Mouse (Mus musculus) CH12.LX (cell line): ENCODE measurements around the gene Daam1. TPM values are rescaled to one million over a fixed set of nuclear protein-coding genes. Genes with fewer than 3 reads are reported as not detected.

Experiments
- DNase-seq: peaks from one replicate; pipeline ENCODE4 v3.0.0-alpha.2; 2013; ENCODE audit errors: extremely low read depth
- H3K27ac ChIP-seq: 2 replicates; pipeline ENCODE4 v1.5.1; 2012; ENCODE audit warnings: low read depth, mild to moderate bottlenecking, control low read depth, moderate library complexity; ENCODE audit not compliant: insufficient read depth
- H3K27me3 ChIP-seq: replicated peaks from 2 replicates; pipeline ENCODE3; 2012; ENCODE audit warnings: inconsistent platforms
- H3K36me3 ChIP-seq, 2 experiments: replicated peaks in 1 of 2; 2 replicates each; pipeline versions ENCODE3 to v1.6.1; 2012; ENCODE audit warnings: inconsistent platforms in 1 of 2, low read length in 1 of 2, mild to moderate bottlenecking in 1 of 2, mixed read lengths in 1 of 2, moderate library complexity in 1 of 2; ENCODE audit not compliant: control insufficient read depth in 1 of 2, insufficient read depth in 1 of 2
- H3K4me1 ChIP-seq, 2 experiments: 2 replicates each; pipeline ENCODE4 v1.6.1; 2012; ENCODE audit warnings: inconsistent platforms in 1 of 2, moderate library complexity in 1 of 2; ENCODE audit not compliant: insufficient read depth in 2 of 2, control insufficient read depth in 1 of 2
- H3K4me2 ChIP-seq: 2 replicates; pipeline ENCODE4 v1.6.1; 2012; ENCODE audit warnings: low read depth, mild to moderate bottlenecking, control low read depth; ENCODE audit not compliant: poor library complexity, insufficient read depth, severe bottlenecking
- H3K4me3 ChIP-seq, 3 experiments: fragments of 150-350 bp in 1 of 3; sonication (generic) in 1 of 3; replicated peaks in 1 of 3; 2 replicates each; pipeline versions ENCODE3 to v1.5.1; 2011 to 2012; ENCODE audit warnings: low read depth in 2 of 3, low read length in 2 of 3, mild to moderate bottlenecking in 2 of 3, moderate library complexity in 2 of 3, control low read depth in 1 of 3, improper control_type of control experiment in 1 of 3, inconsistent platforms in 1 of 3, mixed read lengths in 1 of 3; ENCODE audit not compliant: poor library complexity in 1 of 3
- H3K79me2 ChIP-seq: replicated peaks from 2 replicates; pipeline ENCODE4 v1.6.1; 2012; ENCODE audit warnings: mild to moderate bottlenecking, moderate library complexity; ENCODE audit not compliant: control insufficient read depth, poor library complexity, insufficient read depth, severe bottlenecking; ENCODE audit errors: extremely low read depth
- H3K9ac ChIP-seq: 2 replicates; pipeline ENCODE4 v1.6.1; 2012; ENCODE audit warnings: low read depth, mild to moderate bottlenecking, control low read depth, moderate library complexity; ENCODE audit not compliant: insufficient read depth
- H3K9me3 ChIP-seq: replicated peaks from 2 replicates; pipeline ENCODE3; 2012; ENCODE audit warnings: low read length, inconsistent platforms, mixed read lengths
- BHLHE40 ChIP-seq: IDR thresholded peaks from 2 replicates; pipeline ENCODE4 v1.6.1; 2011; ENCODE audit warnings: mild to moderate bottlenecking, low read depth, low read length, improper control_type of control experiment
- CHD2 ChIP-seq: IDR thresholded peaks from 2 replicates; pipeline ENCODE4 v1.6.1; 2011; ENCODE audit warnings: low read length, improper control_type of control experiment
- CTCF ChIP-seq, 2 experiments: IDR thresholded peaks in 1 of 2; conservative IDR thresholded peaks in 1 of 2; 2 replicates each; pipeline ENCODE4 v1.5.1; 2011 to 2012; ENCODE audit warnings: low read depth in 2 of 2, low read length in 2 of 2, improper control_type of control experiment in 1 of 2, inconsistent platforms in 1 of 2, mild to moderate bottlenecking in 1 of 2, moderate library complexity in 1 of 2
- ELF1 ChIP-seq: IDR thresholded peaks from 2 replicates; pipeline ENCODE4 v1.6.1; 2014; ENCODE audit warnings: low read depth, mild to moderate bottlenecking, inconsistent platforms, low read length, improper control_type of control experiment
- ETS1 ChIP-seq: conservative IDR thresholded peaks from 2 replicates; pipeline ENCODE4 v1.6.1; 2012; ENCODE audit warnings: low read depth, mild to moderate bottlenecking, inconsistent platforms, low read length, improper control_type of control experiment, moderate library complexity
- JUN ChIP-seq: IDR thresholded peaks from 2 replicates; pipeline ENCODE4 v1.6.1; 2011; ENCODE audit warnings: low read depth, mild to moderate bottlenecking, low read length, improper control_type of control experiment, moderate library complexity; ENCODE audit not compliant: insufficient read depth
- JUND ChIP-seq: conservative IDR thresholded peaks from 2 replicates; pipeline ENCODE4 v1.6.1; 2011; ENCODE audit warnings: low read depth, low read length, improper control_type of control experiment
- MAFK ChIP-seq: IDR thresholded peaks from 2 replicates; pipeline ENCODE4 v1.6.1; 2011; ENCODE audit warnings: low read length, improper control_type of control experiment; ENCODE audit not compliant: insufficient replicate concordance
- MAZ ChIP-seq: IDR thresholded peaks from 2 replicates; pipeline ENCODE4 v1.6.1; 2012; ENCODE audit warnings: low read depth, mild to moderate bottlenecking, inconsistent platforms, low read length, improper control_type of control experiment, moderate library complexity
- MEF2A ChIP-seq: IDR thresholded peaks from 2 replicates; pipeline ENCODE4 v1.6.1; 2014; ENCODE audit warnings: low read depth, mild to moderate bottlenecking, inconsistent platforms, low read length, improper control_type of control experiment, borderline replicate concordance
- MXI1 ChIP-seq: IDR thresholded peaks from 2 replicates; pipeline ENCODE4 v1.6.1; 2011; ENCODE audit warnings: mild to moderate bottlenecking, low read depth, low read length, improper control_type of control experiment
- MYC ChIP-seq: IDR thresholded peaks from 2 replicates; pipeline ENCODE4 v1.6.1; 2011; ENCODE audit warnings: low read depth, mild to moderate bottlenecking, improper control_type of control experiment, low read length
- PAX5 ChIP-seq: IDR thresholded peaks from 2 replicates; pipeline ENCODE4 v1.6.1; 2012; ENCODE audit warnings: low read length, inconsistent platforms, mixed read lengths
- RAD21 ChIP-seq: IDR thresholded peaks from 2 replicates; pipeline ENCODE4 v1.6.1; 2011; ENCODE audit warnings: low read depth, mild to moderate bottlenecking, low read length, improper control_type of control experiment, moderate library complexity
- SMC3 ChIP-seq: IDR thresholded peaks from 2 replicates; pipeline ENCODE4 v1.6.1; 2011; ENCODE audit warnings: low read depth, low read length, improper control_type of control experiment
- ZC3H11A ChIP-seq: IDR thresholded peaks from 2 replicates; pipeline ENCODE4 v1.6.1; 2012; ENCODE audit warnings: low read depth, mild to moderate bottlenecking, inconsistent platforms, low read length, improper control_type of control experiment
- ZMIZ1 ChIP-seq: IDR thresholded peaks from 2 replicates; pipeline ENCODE4 v1.6.1; 2012; ENCODE audit warnings: low read depth, mild to moderate bottlenecking, inconsistent platforms, low read length, improper control_type of control experiment
- ZNF384 ChIP-seq: IDR thresholded peaks from 2 replicates; pipeline ENCODE4 v1.6.1; 2012; ENCODE audit warnings: low read depth, low read length, improper control_type of control experiment, inconsistent platforms
- dilution Hi-C: fragments of 300-500 bp; cut with MboI; formaldehyde crosslinking; loops from 2 replicates; pipeline ENCODE4 v1.14.3; 2020; ENCODE audit warnings: low sequenced_read_pairs; ENCODE audit not compliant: extremely low pct_unique_long_range_greater_than_20kb, extremely low pct_ligation_motif_present
- in situ Hi-C: fragments of 300-500 bp; cut with MboI; formaldehyde crosslinking; loops from 3 replicates; pipeline ENCODE4 v1.14.3; 2019; ENCODE audit warnings: low sequenced_read_pairs, low pct_ligation_motif_present, low pct_unique_long_range_greater_than_20kb, mixed read lengths
- polyA plus RNA-seq: library from polyadenylated mRNA; unstranded; fragments of >175 nt; gene quantifications from 2 replicates; pipeline ENCODE4 v1.2.1, GENCODE M21; 2012; ENCODE audit warnings: low read depth; ENCODE audit not compliant: insufficient read length
- total RNA-seq, 2 experiments: library from RNA; depleted of rRNA; stranded (reverse); fragments of 300-350 nt in 1 of 2; fragments of >200 nt in 1 of 2; gene quantifications; 2 replicates each; pipeline ENCODE4 v1.2.3; 2012 to 2014

Daam1 gene
- total and polyA plus RNA-seq, 3 experiments, result 10.7 to 27.9 (median 23.6) TPM

DNA sequence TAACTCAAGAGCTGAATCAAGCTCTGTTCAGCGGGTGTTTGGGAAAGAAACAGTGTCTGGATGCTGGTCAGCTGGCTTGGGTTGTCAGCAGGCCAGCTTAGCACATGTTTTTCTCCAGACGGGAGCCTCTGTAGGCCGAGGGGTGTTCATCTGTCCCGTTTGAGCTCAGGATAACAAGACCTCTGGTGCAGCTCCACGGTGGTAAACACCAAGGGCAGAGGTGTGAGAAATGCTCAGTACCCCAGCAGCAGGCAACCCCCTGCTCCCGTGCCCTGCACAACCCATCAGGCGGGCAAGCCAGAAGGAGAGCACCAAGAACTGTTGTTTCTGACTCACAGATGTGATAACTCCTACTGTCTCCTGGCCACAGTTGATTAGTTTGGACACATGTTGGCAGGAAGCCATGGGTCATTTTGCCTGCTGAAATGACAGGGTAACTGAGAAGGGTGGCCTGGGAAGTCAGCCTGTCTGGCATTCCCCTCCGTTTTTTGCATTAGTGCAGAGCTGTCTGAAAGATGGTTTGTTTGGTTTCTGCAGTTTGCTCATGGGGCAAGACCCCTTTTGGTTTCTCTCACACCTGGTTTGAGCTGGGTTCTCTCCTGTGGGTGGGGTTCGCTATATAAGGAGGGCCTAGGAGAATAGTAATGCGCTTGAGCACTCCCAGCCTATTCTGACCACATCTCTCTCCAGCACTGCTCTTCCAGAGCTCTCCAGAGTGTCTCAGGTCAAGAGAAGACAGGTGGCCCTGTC is 25.0 kb downstream of the Daam1 start:
- H3K36me3 ChIP-seq, result peaks cover 3 to 59% of the 10 kb centered on the region in 2 experiments
- H3K4me3 ChIP-seq, result no peak overlapping the region
- dilution Hi-C loops, result no loop called here
- no peak overlapping the region for H3K4me2 ChIP-seq
- peaks cover 19 to 85% of the 10 kb centered on the region in 2 experiments for H3K4me1 ChIP-seq
- H3K9me3 ChIP-seq, result no peaks in the 10 kb centered on the region
- 0 out of 2 replicates have a peak, but pooled peaks cover 3% of the 10 kb centered on the region for H3K79me2 ChIP-seq
- TF ChIP-seq BHLHE40 (0 out of 2 replicates have a peak, but pooled peaks have one; percentile 43), ZC3H11A (no peak), ETS1 (peak; percentile 55), MEF2A (peak; percentile 36; the same call in 1 of the 2 replicates)
- no peak overlapping the region for H3K9ac ChIP-seq
- 0 out of 2 replicates have a peak overlapping the region, but pooled peaks have one; percentile 29 for H3K27ac ChIP-seq
- no peaks in the 10 kb centered on the region for H3K27me3 ChIP-seq
- in situ Hi-C loops, result no loop called here
- DNase-seq, result no peak

GRCm38 (mm10) chr12:71856480-71856754 is 25.5 kb downstream of the Daam1 start:
- no peaks in the 10 kb centered on the region for H3K27me3 ChIP-seq
- H3K79me2 ChIP-seq, result 0 out of 2 replicates have a peak, but pooled peaks cover 3% of the 10 kb centered on the region
- DNase-seq, result no peak
- no peak overlapping the region for H3K9ac ChIP-seq
- dilution Hi-C loops, result no loop called here
- in situ Hi-C loops, result no loop called here
- H3K4me2 ChIP-seq, result no peak overlapping the region
- H3K4me3 ChIP-seq, result no peak overlapping the region
- no peak overlapping the region for H3K27ac ChIP-seq
- H3K36me3 ChIP-seq, result peaks cover 3 to 59% of the 10 kb centered on the region in 2 experiments
- H3K4me1 ChIP-seq, result peaks cover 15 to 85% of the 10 kb centered on the region in 2 experiments
- H3K9me3 ChIP-seq, result no peaks in the 10 kb centered on the region
- no peak for TF ChIP-seq MXI1
- no peak for TF ChIP-seq ZMIZ1
- TF ChIP-seq RAD21, result no peak
- TF ChIP-seq ELF1, result no peak
- TF ChIP-seq MEF2A, result no peak
- no peak for TF ChIP-seq ZNF384
- no peak for TF ChIP-seq MYC
- TF ChIP-seq JUN, result no peak
- TF ChIP-seq JUND, result no peak
- TF ChIP-seq CTCF (conservative IDR thresholded peaks at IDR 0.05 in 1 of 2, IDR thresholded peaks at IDR 0.05 in 1 of 2; ENCODE audit: low read depth in 2 of 2, low read length in 2 of 2), result no peak
- no peak for TF ChIP-seq ZC3H11A
- TF ChIP-seq MAFK, result no peak
- no peak for TF ChIP-seq PAX5
- TF ChIP-seq SMC3, result no peak
- no peak for TF ChIP-seq CHD2
- TF ChIP-seq MAZ, result no peak
